Mouse (Mus musculus): ENCODE results near the gene Luzp2. TPM values are rescaled to one million over a fixed set of nuclear protein-coding genes. Genes with fewer than 3 reads are reported as not detected.
A peak's percentile ranks its signal among the peaks of the same experiment; 100 is the strongest.

Luzp2 gene
- 1 to 10 TPM; 1.4 to 1.5 TPM for total RNA-seq (2021)
- long read RNA-seq, experiment 1, partial matches to known transcripts = 1 of 1 reads
- long read RNA-seq, experiment 1, other reads (novel, unspliced or antisense) = 0 of 1 reads
- long read RNA-seq, experiment 2, partial matches to known transcripts = 1 of 1 reads
- long read RNA-seq, experiment 2, other reads (novel, unspliced or antisense) = 0 of 1 reads

- peak in 1 of 2 experiments; percentile 20 for DNase-seq (ENCODE audit: low spot score in 2 of 2)
Measured at GRCm38 (mm10) chr7:54835372-54835851, at the start of gene Luzp2. Gene Luzp2 (plus strand): TSS chr7:54835498.

- DNase-seq (ENCODE audit: low spot score in 2 of 2) = no peak
Measured at GRCm38 (mm10) chr7:54787456-54787855, 47.8 kb upstream of the Luzp2 start.

DNA sequence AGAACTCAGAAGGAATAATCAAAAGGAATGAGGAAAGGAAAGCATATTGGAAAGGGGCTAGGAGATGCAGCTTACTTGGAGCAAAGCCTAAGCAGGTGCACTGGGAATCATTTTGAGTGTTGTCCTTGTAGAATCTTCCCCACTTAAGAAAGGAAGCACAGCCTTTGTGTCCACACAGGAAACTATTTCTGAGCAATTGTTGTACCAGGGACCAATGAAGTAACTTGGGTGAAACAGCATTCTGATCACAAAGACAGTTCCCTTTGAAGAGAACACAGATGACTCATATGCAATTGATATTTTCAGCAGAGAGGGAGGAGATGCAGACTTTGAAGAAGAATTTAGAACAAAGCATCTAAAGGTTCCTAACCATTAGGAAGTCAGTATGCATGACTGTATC lies 16.7 kb upstream of the Luzp2 start:
- DNase-seq (ENCODE audit: low spot score in 2 of 2) = no peak

DNA sequence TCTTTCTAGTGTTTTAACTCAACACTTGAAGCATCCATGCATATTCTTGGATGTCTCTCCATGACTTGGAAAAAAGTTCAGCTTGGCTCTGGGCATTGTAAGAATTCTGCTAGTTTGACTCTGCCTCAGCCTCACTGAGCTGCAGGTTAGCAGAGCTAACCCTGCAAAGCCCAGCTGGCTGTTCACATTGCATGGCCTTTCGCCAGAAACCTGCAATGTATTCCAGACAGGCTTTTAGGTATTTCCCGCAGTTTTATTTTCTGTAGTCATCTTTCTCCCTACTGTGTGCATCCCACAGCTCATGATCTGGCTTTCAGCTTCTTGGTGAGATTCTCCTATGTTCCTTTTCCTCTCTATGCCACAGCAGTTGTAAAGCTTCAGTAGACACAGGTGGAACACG lies 6.5 kb upstream of the Luzp2 start:
- no peak for DNase-seq (ENCODE audit: low spot score in 2 of 2)

DNA sequence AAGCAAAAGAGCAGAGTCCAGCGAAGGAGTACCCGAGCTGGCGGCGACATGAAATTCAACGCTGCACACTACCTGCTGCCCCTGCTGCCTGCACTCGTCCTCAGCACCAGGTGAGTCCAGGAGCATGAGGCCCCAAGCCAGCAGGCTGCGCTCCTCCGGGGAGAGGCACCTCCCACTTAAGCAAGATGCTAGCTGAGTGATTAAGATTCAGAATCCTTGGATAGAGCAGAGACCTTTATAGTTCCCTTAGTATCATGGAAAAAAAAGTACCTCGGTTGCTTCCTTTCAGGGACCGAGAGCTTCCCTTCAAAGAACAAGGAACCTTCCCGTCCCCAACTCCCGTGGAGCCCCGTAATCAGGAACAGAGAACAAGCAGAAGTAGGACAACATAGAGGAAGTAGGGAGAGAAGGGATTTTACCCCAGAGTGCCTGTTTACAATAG lies 634 bp downstream of the Luzp2 start:
- no peak for DNase-seq (ENCODE audit: low spot score in 2 of 2)

DNA sequence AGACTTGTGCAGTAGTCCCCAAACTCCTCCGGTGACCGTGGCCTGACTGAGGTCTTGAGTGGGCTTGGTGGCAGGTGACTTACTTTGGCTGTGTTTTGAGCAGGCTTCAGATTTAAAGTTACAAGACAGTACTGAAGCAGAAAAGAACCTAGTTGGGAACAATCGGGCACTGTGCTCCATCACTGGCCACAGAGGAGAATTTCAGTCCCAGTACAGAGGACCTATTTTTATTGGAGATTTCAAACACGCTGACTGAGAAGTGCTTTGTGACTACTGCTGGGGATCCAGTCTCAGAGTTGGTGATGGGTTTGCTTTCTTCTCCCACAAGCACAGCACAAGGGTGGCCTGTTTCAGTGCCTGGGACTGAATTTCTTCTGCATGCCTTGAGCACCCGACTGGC lies 1.1 kb downstream of the Luzp2 start:
- no peak for DNase-seq (ENCODE audit: low spot score in 2 of 2)

- no peak for DNase-seq (ENCODE audit: low spot score in 2 of 2)
Measured at GRCm38 (mm10) chr7:54842807-54843335, 7.6 kb downstream of the Luzp2 start.

GRCm38 (mm10) chr7:54845875-54846691 lies 10.8 kb downstream of the Luzp2 start:
- DNase-seq (ENCODE audit: low spot score in 2 of 2) = no peak

- no peak for DNase-seq (ENCODE audit: low spot score in 2 of 2)
Measured at GRCm38 (mm10) chr7:54846692-54847020, 11.4 kb downstream of the Luzp2 start.

DNA sequence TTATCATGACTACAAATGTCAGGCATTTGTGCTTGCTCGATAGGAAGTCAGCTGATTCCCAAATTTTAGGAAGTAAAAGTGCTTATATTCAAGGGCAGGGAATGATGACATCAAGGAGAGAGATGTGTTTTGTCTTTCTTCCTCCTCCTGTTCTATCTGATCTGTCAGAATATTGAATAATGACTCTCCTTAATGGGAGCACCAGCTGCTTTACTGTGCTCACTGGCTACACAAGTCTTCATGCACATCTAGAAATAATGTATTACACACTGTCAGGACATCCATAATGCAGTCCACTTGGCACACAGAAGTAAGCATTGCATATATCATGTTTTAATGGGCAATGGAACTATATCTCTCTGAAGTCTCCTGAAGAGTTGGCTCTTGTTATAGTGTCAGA lies 17.6 kb downstream of the Luzp2 start:
- DNase-seq (ENCODE audit: low spot score in 2 of 2) = no peak

GRCm38 (mm10) chr7:54861230-54861856 lies 26.0 kb downstream of the Luzp2 start:
- no peak for DNase-seq (ENCODE audit: low spot score in 2 of 2)

GRCm38 (mm10) chr7:54878928-54879644 lies 43.8 kb downstream of the Luzp2 start:
- DNase-seq (ENCODE audit: low spot score in 2 of 2) = no peak

- no peak for DNase-seq (ENCODE audit: low spot score in 2 of 2)
Measured at GRCm38 (mm10) chr7:54893709-54894627, 58.7 kb downstream of the Luzp2 start.

DNA sequence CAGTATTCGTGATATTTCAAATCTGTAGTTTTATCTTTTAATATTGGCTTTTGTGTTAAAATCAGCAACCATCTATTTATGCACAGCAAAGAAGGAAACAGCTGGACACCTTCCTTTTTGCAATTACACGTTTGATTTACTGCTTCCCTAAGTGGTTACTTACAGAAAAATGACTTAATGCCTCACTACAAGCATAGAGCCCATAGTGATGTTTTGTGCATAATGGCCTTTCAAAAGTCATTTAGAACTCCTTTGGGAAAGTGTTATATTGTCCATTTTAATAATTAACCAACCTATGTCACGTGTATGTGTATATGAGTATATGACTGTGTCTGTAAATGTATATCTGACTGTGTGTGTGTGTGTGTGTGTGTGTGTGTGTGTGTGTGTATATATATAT lies 63.3 kb downstream of the Luzp2 start:
- no peak for DNase-seq (ENCODE audit: low spot score in 2 of 2)

GRCm38 (mm10) chr7:54909958-54910357 lies 74.7 kb downstream of the Luzp2 start:
- no peak for DNase-seq (ENCODE audit: low spot score in 2 of 2)

DNA sequence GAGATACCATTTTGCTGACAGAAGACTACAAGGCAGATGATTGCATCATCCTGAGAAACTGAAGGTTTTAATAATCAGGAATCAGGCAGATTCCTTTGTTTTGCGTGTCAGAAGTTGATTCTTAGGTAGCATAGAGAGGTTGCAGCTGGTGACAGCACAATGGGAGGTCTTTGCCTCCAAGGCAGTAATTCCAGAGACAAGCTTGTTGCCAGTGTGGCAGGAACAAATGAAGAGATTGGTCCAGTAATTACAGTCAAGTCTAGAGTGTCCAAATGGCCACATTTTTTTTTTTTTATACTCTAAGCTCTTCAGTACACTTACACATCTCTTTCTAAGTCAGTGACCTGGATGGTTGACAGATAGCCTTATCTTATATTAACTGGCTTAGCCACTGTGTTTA lies 78.7 kb downstream of the Luzp2 start:
- no peak for DNase-seq (ENCODE audit: low spot score in 2 of 2)

DNA sequence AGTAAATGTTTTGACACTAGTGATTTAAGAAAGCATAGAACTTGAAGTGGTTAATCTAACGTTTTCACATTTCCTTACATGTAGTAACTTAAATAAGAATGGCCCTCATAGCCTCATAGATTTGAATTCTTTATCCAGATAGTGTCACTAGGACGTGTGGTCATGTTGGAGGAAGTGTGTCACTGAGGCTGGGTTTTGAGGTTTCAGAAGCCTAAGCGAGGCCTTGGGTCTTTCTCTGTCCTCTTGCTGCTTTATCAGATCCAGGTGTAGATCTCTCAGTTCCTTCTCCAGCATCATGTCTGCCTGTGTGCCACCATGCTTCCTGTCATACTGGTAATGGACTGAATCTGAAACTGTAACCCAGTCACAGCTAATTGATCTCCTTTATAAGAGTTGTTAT lies 86.7 kb downstream of the Luzp2 start:
- no peak for DNase-seq (ENCODE audit: low spot score in 2 of 2)

DNA sequence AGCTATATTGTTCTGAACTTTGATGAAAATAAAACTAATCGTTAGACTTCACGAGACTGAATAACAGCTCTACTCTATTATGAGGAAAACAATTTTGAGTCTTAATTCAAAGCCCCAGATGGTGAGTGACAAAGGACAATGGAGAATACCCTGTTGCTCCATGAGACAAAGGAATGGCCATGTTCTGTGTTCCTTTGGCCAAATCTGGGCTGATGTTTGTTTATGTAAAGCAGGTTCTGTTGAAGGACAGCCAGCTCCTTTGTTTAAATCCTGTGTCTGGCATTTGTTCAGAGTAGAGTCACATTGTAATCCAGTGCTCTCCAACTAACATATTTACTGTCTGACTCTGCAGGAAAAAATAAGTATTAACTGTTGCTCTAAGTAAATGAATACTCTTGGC lies 121.5 kb downstream of the Luzp2 start:
- DNase-seq (ENCODE audit: low spot score in 2 of 2) = no peak

DNA sequence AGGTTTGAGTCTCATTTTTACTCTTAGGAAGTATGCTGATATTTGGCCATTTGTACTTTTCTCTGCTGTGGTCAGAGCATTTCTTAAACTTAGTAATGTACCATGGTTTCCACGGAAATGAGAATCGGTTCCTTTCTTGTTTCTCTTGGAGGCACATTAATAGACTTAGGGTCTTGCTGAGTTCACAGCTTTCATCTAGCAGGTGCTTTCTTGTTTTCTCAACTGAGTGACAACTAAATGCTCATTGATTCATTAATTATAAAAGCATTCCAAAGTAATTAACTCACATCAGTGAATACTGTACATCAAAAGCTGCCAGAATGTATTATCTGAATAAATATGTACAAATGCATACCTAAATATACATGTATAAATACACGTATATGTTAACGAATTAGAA lies 127.4 kb downstream of the Luzp2 start:
- no peak for DNase-seq (ENCODE audit: low spot score in 2 of 2)

DNA sequence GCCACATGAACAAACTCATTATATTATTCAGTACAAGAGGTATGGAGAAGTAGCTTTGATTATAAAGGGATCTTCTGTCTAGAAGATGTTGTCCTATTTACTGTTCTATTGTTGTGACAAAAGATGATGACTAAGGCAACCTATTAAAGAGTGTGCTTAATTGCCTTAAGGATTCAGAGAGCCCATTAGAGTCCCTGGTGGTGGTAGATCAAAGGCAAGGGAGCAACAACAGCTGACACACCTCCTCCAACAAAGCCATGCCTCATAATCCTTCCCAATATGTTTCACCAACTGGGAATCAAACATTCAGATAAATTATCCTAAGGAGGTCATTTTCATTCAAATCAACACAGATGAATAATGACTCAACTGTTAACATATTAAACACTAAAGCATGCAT lies 142.1 kb downstream of the Luzp2 start:
- no peak for DNase-seq (ENCODE audit: low spot score in 2 of 2)

Data from adrenal gland, adult 18-20 months (tissue).